Mouse (Mus musculus) bone marrow macrophage, adult 2 months (primary cell): ENCODE results near the gene Ccdc58.

Experiments
- CTCF ChIP-seq: IDR thresholded peaks from 2 replicates; pipeline ENCODE4 v1.5.1; 2012; ENCODE audit warnings: low read depth, mild to moderate bottlenecking, low read length, moderate library complexity
- POLR2A ChIP-seq: IDR thresholded peaks from 2 replicates; pipeline ENCODE4 v1.6.1; 2012; ENCODE audit warnings: mild to moderate bottlenecking, low read depth, low read length, borderline replicate concordance

DNA sequence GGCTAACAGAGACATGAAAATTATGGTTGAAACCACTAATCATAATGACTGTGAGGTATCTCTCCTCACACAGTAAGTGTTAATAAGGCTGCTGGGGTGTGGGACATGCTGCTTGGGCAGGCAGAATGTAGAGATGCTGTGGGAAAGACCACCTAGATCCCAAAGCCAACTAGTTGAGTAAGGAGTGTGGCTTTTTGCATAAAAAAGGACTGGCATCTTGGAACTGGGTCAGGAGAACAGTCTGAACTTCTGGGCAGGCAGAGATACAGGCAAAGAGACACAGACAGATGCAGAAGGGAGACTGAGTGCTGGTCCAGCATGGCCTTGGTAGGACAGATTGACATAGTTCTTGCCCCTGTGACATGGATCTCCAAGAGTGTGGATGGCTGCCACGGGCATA lies 30.0 kb downstream of the Ccdc58 start:
- TF ChIP-seq CTCF, result no peak
- TF ChIP-seq POLR2A, result no peak
